Mouse (Mus musculus) stomach, embryonic 15.5 days (tissue): ENCODE measurements around the gene Abhd14b. TPM values are rescaled to one million over a fixed set of nuclear protein-coding genes. Genes with fewer than 3 reads are reported as not detected.

ENCODE experiments used
- ATAC-seq: fragments of 200-750 bp; cut with Nextera tagmentation; 2 replicates; pipeline ENCODE4 v1.8.0; 2017; ENCODE audit warnings: low read depth, moderate number of reproducible peaks, moderate TSS enrichment; ENCODE audit not compliant: insufficient read depth, low FRiP score
- H3K27ac ChIP-seq: fragments of 300-500 bp; sonication (generic); 2 replicates; pipeline ENCODE4 v1.5.1; 2015; ENCODE audit warnings: mild to moderate bottlenecking, inconsistent platforms
- H3K27me3 ChIP-seq: fragments of 300-500 bp; sonication (generic); replicated peaks from 2 replicates; pipeline ENCODE4 v1.6.1; 2015; ENCODE audit warnings: inconsistent platforms
- H3K36me3 ChIP-seq: fragments of 300-500 bp; sonication (generic); 2 replicates; pipeline ENCODE4 v1.6.1; 2015; ENCODE audit warnings: inconsistent platforms
- H3K4me1 ChIP-seq: fragments of 300-500 bp; sonication (generic); 2 replicates; pipeline ENCODE4 v1.6.1; 2015; ENCODE audit warnings: inconsistent platforms
- H3K4me2 ChIP-seq: fragments of 300-500 bp; sonication (generic); 2 replicates; pipeline ENCODE4 v1.6.1; 2015; ENCODE audit warnings: mild to moderate bottlenecking, inconsistent platforms
- H3K4me3 ChIP-seq: fragments of 300-500 bp; sonication (generic); replicated peaks from 2 replicates; pipeline ENCODE4 v1.5.1; 2015; ENCODE audit warnings: inconsistent platforms
- H3K9ac ChIP-seq: fragments of 300-500 bp; sonication (generic); 2 replicates; pipeline ENCODE4 v1.6.1; 2015; ENCODE audit warnings: inconsistent platforms
- H3K9me3 ChIP-seq: fragments of 300-500 bp; sonication (generic); 2 replicates; pipeline ENCODE4 v1.6.1; 2016; ENCODE audit warnings: inconsistent platforms
- WGBS: fragments of 180-500 bp; shearing (Covaris S2); methylation state at CpG from one replicate; pipeline ENCODE4 v1.1.7; 2015; 5-methylcytosine and 5-hydroxymethylcytosine counted together
- polyA plus RNA-seq: library from polyadenylated mRNA; unstranded; fragments of >200 nt; fragmentation: Nextera tagmentation; extraction: Ambion mirVana; gene quantifications from 2 replicates; pipeline ENCODE4 v1.2.1, GENCODE M21; 2015

Gene Abhd14b
- 26.2 and 26.9 TPM in 2 replicates for polyA plus RNA-seq

DNA sequence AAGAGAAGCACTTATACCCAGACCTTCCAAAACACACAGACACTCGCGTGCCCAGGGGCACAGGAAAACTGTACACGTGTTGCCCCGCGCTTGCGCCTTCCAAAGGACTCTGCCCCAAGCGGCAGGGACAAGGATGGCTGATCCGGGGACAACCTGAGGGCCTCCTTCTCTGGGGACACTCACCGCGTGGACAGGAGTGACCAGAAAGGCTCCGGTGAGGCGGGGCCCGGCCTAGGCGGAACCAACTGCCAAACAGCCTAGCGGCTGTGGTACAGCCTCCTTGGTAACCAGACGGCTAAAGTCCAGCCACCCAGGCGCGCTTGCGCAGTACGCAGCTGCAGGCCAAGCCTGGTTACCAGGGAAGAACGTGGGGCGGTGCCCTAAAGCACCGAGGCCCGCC is at the start of gene Abhd14b, which contains the start of gene Abhd14a:
TSS of gene Abhd14b (plus strand) at position 112 of the 400 bp plus-strand sequence.
TSS of gene Abhd14a (minus strand) at position 331 of the 400 bp plus-strand sequence.
- H3K4me2 ChIP-seq = peak within 1 kb of the TSS; percentile 86
- H3K27me3 ChIP-seq = no peaks in the 10 kb centered on the region
- no peaks in the 10 kb centered on the region for H3K36me3 ChIP-seq
- ATAC-seq = peak; percentile 87
- peak within 1 kb of the TSS; percentile 67 for H3K27ac ChIP-seq
- peak within 1 kb of the TSS; percentile 7 for H3K9ac ChIP-seq
- peak within 1 kb of the TSS; percentile 52 for H3K4me3 ChIP-seq
- peaks cover 46% of the 10 kb centered on the region for H3K4me1 ChIP-seq
- no peaks in the 10 kb centered on the region for H3K9me3 ChIP-seq
- WGBS = 0% methylated on average over 24 of the region's 24 CpGs

DNA sequence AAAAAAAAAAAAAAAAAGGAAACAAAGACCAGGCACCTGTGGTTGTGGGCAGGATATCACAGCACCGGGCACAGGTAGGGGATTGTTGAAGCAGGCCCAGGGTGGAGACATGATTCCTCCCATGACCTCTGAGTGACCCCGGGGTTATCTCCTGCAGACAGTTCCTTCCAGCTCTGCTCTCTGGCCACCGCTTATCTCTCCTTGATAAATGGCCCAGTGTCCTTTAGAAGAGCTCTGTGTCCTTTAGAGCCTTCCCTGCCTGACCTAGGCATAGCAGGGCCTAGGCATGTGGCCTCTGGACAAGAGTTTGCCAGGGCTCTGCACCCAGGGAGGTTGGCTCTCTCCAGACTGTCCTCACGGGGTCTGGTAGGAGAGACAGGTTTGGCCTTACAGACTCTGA is 49.5 kb upstream of the Abhd14b start:
- peak; percentile 32; the same call in 1 of the 2 replicates for ATAC-seq
- 53% methylated on average over 4 of the region's 4 CpGs for WGBS
- Histone ChIP-seq H3K9me3 (no peaks in the 10 kb centered on the region), H3K4me3 (no peak overlapping the region), H3K36me3 (no peaks in the 10 kb centered on the region), H3K9ac (no peak overlapping the region), H3K27me3 (no peaks in the 10 kb centered on the region), H3K4me2 (no peak overlapping the region), H3K27ac (no peak overlapping the region), H3K4me1 (peaks cover 10% of the 10 kb centered on the region)

DNA sequence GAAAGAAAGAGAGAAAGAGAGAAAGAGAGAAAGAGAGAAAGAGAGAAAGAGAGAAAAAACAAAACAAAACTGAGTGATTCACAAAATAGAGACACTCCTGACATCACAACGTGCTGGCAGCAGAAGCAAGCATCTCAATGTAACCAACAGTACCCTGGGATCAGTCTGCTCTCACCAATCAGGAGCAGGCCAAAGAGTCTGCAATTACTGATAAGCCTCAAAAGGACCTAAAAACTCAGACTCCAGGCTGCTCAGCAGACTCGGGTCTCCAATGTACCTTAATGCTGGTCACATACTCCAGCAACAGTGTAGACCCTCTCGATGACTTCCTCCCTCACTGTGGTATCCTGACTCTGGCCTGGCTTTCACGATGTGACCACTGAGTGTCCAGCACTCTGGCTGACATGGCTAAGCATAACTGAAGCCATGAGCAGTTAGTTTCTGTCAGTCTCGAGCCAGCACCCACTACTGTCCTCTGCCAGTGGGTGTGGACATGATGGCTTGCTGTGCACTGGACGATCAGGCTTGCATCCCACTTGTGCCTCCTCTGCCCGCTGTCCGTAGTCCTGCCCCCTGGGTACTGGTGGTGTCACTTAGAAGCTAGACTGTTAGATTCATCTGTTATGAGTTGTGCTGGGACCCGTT is 48.5 kb upstream of the Abhd14b start:
- 65% methylated on average over 9 of the region's 9 CpGs for WGBS
- peak; percentile 87 for ATAC-seq
- Histone ChIP-seq H3K4me1 (peaks cover 10% of the 10 kb centered on the region), H3K9me3 (no peaks in the 10 kb centered on the region), H3K4me2 (no peak overlapping the region), H3K4me3 (no peak overlapping the region), H3K27me3 (no peaks in the 10 kb centered on the region), H3K9ac (no peak overlapping the region), H3K27ac (no peak overlapping the region), H3K36me3 (no peaks in the 10 kb centered on the region)

DNA sequence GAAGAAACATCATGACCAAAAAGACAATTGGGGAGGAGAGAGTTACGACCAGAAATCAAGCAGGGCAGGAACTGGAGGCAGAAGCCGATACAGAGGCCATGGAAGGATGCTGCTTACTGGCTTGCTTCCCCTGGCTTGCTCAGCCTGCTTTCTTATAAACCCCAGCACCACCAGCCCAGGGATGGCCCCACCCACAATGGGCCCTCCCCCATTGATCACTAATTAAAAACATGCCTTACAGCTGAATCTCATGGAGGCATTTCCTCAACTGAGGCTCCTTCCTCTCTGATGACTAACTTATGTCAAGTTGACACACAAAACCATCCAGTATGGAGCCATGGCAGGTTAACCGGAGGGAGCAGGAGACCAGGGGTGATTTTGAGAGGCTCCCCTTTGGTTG is 47.5 kb upstream of the Abhd14b start:
- H3K36me3 ChIP-seq = no peaks in the 10 kb centered on the region
- H3K4me1 ChIP-seq = peaks cover 6% of the 10 kb centered on the region
- H3K4me2 ChIP-seq = no peak overlapping the region
- H3K9me3 ChIP-seq = no peaks in the 10 kb centered on the region
- ATAC-seq = no peak
- H3K4me3 ChIP-seq = no peak overlapping the region
- H3K27ac ChIP-seq = no peak overlapping the region
- no peak overlapping the region for H3K9ac ChIP-seq
- no peaks in the 10 kb centered on the region for H3K27me3 ChIP-seq
- WGBS = 84% methylated on average over 3 of the region's 3 CpGs

DNA sequence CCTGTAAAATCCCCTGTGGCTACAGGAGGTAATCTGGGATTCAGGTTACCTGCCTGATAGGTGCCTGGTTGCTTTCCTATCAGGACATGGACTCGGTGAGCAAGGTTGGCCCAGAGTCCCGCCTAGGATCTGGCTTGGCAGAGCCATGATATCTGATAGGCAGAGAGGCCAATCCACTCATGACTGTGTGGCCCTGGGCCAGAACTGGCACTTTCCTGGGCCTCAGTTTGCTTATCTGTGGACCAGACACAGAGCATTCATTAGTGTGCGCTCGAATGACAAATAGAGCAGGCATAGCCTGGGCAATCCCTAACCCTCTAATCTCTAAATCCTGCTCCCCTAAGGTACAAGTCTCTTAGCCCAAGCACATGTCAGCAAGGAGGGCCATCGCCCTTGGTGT is 45.1 kb upstream of the Abhd14b start:
- WGBS = 69% methylated on average over 5 of the region's 5 CpGs
- Histone ChIP-seq H3K27ac (no peak overlapping the region), H3K27me3 (no peaks in the 10 kb centered on the region), H3K4me2 (no peak overlapping the region), H3K36me3 (no peaks in the 10 kb centered on the region), H3K4me1 (peaks cover 5% of the 10 kb centered on the region; the same call in 1 of the 2 replicates), H3K9me3 (no peaks in the 10 kb centered on the region), H3K9ac (no peak overlapping the region), H3K4me3 (no peak overlapping the region)
- ATAC-seq = no peak

DNA sequence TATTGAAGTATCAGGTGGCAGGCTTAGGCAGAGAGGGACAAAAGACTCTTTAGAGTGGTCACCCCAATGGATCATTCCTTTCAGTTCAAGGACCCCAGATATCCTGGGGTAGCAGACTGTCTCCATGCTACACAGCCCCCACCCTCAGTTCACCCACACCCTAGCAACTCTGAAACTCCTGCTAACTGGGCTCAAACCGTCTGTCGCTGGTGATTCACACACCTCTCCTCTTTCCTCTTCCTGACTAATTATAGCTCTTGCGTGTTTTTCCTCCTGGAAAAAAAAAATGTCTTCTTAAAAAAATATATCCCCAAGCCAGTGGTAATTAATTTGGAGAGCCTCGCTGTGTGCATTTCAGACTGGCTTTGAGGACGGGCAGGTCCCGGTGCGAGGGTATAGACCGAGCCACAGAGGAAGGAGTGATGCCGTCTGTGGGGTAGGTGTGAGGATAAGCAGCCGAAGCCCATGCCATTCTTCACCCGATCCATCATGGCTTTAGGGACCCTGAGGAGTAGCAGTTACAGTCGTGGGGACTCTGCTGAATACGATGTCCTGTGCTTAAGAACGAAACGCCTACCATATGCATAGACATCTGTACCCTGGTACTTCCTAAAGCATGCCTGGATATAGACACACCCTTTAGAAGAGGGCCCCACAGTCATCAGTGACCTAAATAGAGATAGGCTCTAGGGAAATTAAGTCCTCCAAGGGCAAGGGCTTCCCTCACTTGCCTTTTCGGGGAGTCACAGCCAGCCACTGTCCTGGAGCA is 44.5 kb upstream of the Abhd14b start:
- no peaks in the 10 kb centered on the region for H3K27me3 ChIP-seq
- 72% methylated on average over 16 of the region's 16 CpGs for WGBS
- no peak for ATAC-seq
- H3K4me3 ChIP-seq = no peak overlapping the region
- H3K36me3 ChIP-seq = no peaks in the 10 kb centered on the region
- H3K9ac ChIP-seq = no peak overlapping the region
- H3K9me3 ChIP-seq = no peaks in the 10 kb centered on the region
- H3K4me2 ChIP-seq = no peak overlapping the region
- no peak overlapping the region for H3K27ac ChIP-seq
- H3K4me1 ChIP-seq = peaks cover 5% of the 10 kb centered on the region; the same call in 1 of the 2 replicates

DNA sequence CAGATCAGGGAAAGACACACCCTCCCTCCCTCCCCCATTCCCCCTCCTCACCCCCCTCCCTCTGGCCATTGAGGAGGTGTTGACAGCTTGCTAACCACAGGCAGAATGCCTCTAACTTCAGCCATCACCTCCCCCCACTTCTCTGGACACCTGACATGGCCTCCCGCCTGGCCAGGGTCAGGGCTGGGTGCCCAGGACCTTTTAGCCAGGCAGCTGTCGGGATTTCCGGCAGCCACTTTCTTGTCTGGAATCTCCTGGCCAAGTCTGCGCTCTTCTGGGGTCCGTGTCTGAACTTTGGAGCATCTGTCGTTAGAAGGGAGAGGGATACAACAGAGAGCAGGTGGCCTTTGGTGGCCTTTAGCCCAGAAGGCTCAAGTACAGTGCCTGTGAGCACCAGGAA is 42.0 kb upstream of the Abhd14b start:
- WGBS = 30% methylated on average over 6 of the region's 6 CpGs
- no peak overlapping the region for H3K4me3 ChIP-seq
- no peak for ATAC-seq
- H3K27ac ChIP-seq = no peak overlapping the region
- no peak overlapping the region for H3K9ac ChIP-seq
- H3K27me3 ChIP-seq = no peaks in the 10 kb centered on the region
- H3K4me2 ChIP-seq = no peak overlapping the region
- H3K9me3 ChIP-seq = no peaks in the 10 kb centered on the region
- no peaks in the 10 kb centered on the region for H3K36me3 ChIP-seq
- peaks cover 5% of the 10 kb centered on the region; the same call in 1 of the 2 replicates for H3K4me1 ChIP-seq

DNA sequence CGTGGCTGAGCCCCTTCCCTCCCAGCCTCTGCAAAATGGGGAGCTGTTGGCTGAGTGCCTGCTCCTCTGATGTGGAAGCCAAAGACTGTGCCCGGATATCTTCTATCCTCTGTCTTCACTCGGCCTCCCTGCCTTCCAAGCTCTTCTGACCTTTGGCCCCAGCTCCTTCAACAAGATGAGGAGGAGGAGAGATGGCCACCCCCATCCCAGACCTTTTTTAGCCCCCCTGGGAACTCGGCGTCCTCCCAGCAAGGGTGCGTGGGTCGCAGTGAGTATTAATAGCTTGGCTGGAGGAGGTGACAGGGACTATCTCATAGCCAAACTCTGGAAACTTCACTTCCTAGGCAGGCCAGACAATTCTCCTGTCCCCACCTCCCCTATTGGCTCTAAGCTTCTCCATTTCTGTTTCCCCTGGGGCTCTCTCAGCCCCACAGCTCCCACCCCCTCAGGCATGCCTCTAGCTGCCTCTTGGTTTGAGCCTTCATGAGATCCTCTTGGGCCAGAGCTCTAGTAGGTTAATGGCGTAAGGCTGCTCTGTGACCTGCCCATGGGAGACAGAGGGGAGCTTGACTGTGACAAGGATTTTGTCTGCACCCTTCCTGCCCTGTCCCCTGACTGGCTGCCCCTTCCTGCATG is 40.7 kb upstream of the Abhd14b start:
- no peak overlapping the region for H3K27ac ChIP-seq
- no peak overlapping the region for H3K9ac ChIP-seq
- no peaks in the 10 kb centered on the region for H3K27me3 ChIP-seq
- no peak overlapping the region for H3K4me3 ChIP-seq
- WGBS = 41% methylated on average over 8 of the region's 8 CpGs
- H3K36me3 ChIP-seq = no peaks in the 10 kb centered on the region
- ATAC-seq = peak; percentile 23; the same call in 1 of the 2 replicates
- H3K4me2 ChIP-seq = no peak overlapping the region
- no peaks in the 10 kb centered on the region for H3K9me3 ChIP-seq
- H3K4me1 ChIP-seq = peaks cover 5% of the 10 kb centered on the region; the same call in 1 of the 2 replicates

DNA sequence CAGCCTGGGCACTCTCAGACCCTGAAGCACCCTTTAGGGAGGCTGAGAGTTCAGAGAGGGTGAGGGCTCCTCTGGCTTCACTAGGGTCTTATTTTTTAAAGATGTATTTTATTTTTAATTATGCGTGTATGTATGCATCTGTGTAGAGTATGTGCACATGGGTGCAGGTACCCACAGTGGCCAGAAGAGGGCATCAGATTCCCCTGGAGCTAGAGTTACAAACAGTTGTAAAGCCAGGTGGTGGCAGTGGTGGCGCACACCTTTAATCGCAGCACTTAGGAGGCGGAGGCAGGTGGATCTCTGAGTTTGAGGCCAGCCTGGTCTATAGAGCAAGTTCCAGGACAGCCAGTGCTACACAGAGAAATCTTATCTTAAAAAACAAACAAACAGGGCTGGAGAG is 38.2 kb upstream of the Abhd14b start:
- Histone ChIP-seq H3K27me3 (no peaks in the 10 kb centered on the region), H3K9ac (no peak overlapping the region), H3K4me3 (no peak overlapping the region), H3K9me3 (no peaks in the 10 kb centered on the region), H3K4me1 (peaks cover 5% of the 10 kb centered on the region; the same call in 1 of the 2 replicates), H3K4me2 (no peak overlapping the region), H3K27ac (no peak overlapping the region), H3K36me3 (no peaks in the 10 kb centered on the region)
- ATAC-seq = no peak
- 96% methylated on average over 4 of the region's 4 CpGs for WGBS

DNA sequence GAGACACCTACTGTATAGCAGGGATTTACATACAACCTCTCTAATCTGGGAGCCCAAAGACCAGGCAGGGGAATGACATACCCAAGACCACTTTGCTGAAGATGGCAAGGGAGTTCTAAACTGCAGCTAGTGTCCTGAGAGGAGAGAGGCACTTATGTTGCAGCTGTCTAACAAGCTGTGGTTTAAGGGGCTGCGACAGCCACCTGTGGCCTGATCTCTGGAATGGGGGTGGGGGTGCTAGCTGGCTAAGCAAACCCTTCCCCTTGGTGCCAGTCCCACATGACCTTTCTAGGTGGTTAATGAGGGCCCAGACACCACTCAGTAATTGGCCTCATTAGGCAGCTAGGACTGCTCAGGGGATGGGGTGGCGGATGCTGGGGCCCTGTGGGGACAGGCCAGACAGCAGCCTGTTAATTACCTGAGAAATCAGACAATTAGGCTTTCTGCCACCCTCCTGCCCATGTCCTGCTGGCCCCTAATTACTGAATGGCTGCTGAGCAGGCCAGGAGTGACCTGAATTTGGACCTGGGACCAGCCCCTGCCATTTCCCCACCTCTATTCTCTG is 37.1 kb upstream of the Abhd14b start:
- WGBS = 82% methylated on average over 2 of the region's 2 CpGs
- Histone ChIP-seq H3K4me3 (no peak overlapping the region), H3K27me3 (no peaks in the 10 kb centered on the region), H3K36me3 (no peaks in the 10 kb centered on the region), H3K27ac (no peak overlapping the region), H3K9ac (no peak overlapping the region), H3K9me3 (no peaks in the 10 kb centered on the region), H3K4me2 (no peak overlapping the region), H3K4me1 (peaks cover 5% of the 10 kb centered on the region; the same call in 1 of the 2 replicates)
- ATAC-seq = no peak

DNA sequence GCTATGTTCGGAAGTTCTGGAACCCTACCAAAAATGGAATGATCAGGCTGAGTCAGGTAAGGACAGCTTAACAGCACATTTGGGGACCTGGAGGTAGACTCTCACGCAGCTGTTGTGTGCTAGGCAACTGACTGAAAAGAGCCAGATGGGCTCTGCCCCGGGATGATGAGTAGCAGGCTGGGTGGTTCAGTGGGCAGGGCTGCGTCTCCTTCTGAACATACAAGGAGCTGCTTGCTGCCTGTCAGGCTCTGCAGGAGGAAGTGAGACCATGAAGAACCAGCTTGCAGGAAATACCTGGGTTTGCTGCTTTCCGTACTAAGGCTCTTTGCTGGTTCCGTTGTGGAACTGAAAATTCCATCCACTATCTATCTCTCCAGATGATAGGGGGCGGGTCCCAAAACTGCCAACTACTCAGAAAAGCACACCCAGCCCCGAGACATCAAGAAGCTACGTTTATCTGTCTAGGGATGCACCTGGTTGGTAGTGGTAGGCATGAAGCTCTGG is 36.1 kb upstream of the Abhd14b start:
- Histone ChIP-seq H3K4me1 (peaks cover 5% of the 10 kb centered on the region; the same call in 1 of the 2 replicates), H3K4me3 (no peak overlapping the region), H3K27me3 (no peaks in the 10 kb centered on the region), H3K4me2 (no peak overlapping the region), H3K36me3 (no peaks in the 10 kb centered on the region), H3K27ac (no peak overlapping the region), H3K9me3 (no peaks in the 10 kb centered on the region), H3K9ac (no peak overlapping the region)
- ATAC-seq = peak; percentile 63; the same call in 1 of the 2 replicates
- WGBS = 52% methylated on average over 9 of the region's 9 CpGs
